Mouse (Mus musculus): ENCODE data around the gene Fiz1.

Gene Fiz1

GRCm38 (mm10) chr7:5051193-5052192 lies 37.0 kb upstream of the Fiz1 start, which contains the start of gene Zfp580:
TSS of gene Zfp580 (plus strand) at chr7:5051538.
- peak; percentile 54 for DNase-seq (ENCODE audit: low read depth, low spot score)
- no peaks in the 10 kb centered on the region for H3K27me3 ChIP-seq (ENCODE audit: control insufficient read depth, insufficient read depth, low read length, poor library complexity, severe bottlenecking)
- no peaks in the 10 kb centered on the region for H3K36me3 ChIP-seq (ENCODE audit: control insufficient read depth, insufficient read depth, low read length, poor library complexity, severe bottlenecking)

GRCm38 (mm10) chr7:5047313-5047712 lies 32.8 kb upstream of the Fiz1 start:
- Histone ChIP-seq H3K36me3 (ENCODE audit: control insufficient read depth, insufficient read depth, low read length, poor library complexity, severe bottlenecking) (no peaks in the 10 kb centered on the region), H3K27me3 (ENCODE audit: control insufficient read depth, insufficient read depth, low read length, poor library complexity, severe bottlenecking) (no peaks in the 10 kb centered on the region)
- peak; percentile 79 for DNase-seq (ENCODE audit: low read depth, low spot score)

- H3K27me3 ChIP-seq (ENCODE audit: control insufficient read depth, insufficient read depth, low read length, poor library complexity, severe bottlenecking) = no peaks in the 10 kb centered on the region
- peak; percentile 60 for DNase-seq (ENCODE audit: low read depth, low spot score)
These were observed 31.6 kb upstream of the Fiz1 start for GRCm38 (mm10) chr7:5046112-5046511.

GRCm38 (mm10) chr7:5044981-5045380 lies 30.5 kb upstream of the Fiz1 start:
- no peaks in the 10 kb centered on the region for H3K27me3 ChIP-seq (ENCODE audit: control insufficient read depth, insufficient read depth, low read length, poor library complexity, severe bottlenecking)
- DNase-seq (ENCODE audit: low read depth, low spot score) = no peak
- no peaks in the 10 kb centered on the region for H3K36me3 ChIP-seq (ENCODE audit: control insufficient read depth, insufficient read depth, low read length, poor library complexity, severe bottlenecking)

More at GRCm38 (mm10) chr7:5046112-5046511, 31.6 kb upstream of the Fiz1 start:
- no peaks in the 10 kb centered on the region for H3K36me3 ChIP-seq (ENCODE audit: control insufficient read depth, insufficient read depth, low read length, poor library complexity, severe bottlenecking)

- DNase-seq (ENCODE audit: low read depth, low spot score) = no peak
- no peaks in the 10 kb centered on the region for H3K27me3 ChIP-seq (ENCODE audit: control insufficient read depth, insufficient read depth, low read length, poor library complexity, severe bottlenecking)
- H3K36me3 ChIP-seq (ENCODE audit: control insufficient read depth, insufficient read depth, low read length, poor library complexity, severe bottlenecking) = no peaks in the 10 kb centered on the region
These were observed 24.4 kb upstream of the Fiz1 start for GRCm38 (mm10) chr7:5038940-5039339.

- H3K27me3 ChIP-seq (ENCODE audit: control insufficient read depth, insufficient read depth, low read length, poor library complexity, severe bottlenecking) = no peaks in the 10 kb centered on the region
- no peaks in the 10 kb centered on the region for H3K36me3 ChIP-seq (ENCODE audit: control insufficient read depth, insufficient read depth, low read length, poor library complexity, severe bottlenecking)
- DNase-seq (ENCODE audit: low read depth, low spot score) = peak; percentile 94
These were observed 23.7 kb upstream of the Fiz1 start, which contains the start of gene Zfp784 for GRCm38 (mm10) chr7:5038109-5038732. TSS of gene Zfp784 (minus strand) at chr7:5038446.

GRCm38 (mm10) chr7:5037467-5037866 lies 23.0 kb upstream of the Fiz1 start:
- Histone ChIP-seq H3K36me3 (ENCODE audit: control insufficient read depth, insufficient read depth, low read length, poor library complexity, severe bottlenecking) (peaks cover 2% of the 10 kb centered on the region), H3K27me3 (ENCODE audit: control insufficient read depth, insufficient read depth, low read length, poor library complexity, severe bottlenecking) (no peaks in the 10 kb centered on the region)
- no peak for DNase-seq (ENCODE audit: low read depth, low spot score)

GRCm38 (mm10) chr7:5037026-5037425 lies 22.5 kb upstream of the Fiz1 start:
- no peak for DNase-seq (ENCODE audit: low read depth, low spot score)
- Histone ChIP-seq H3K27me3 (ENCODE audit: control insufficient read depth, insufficient read depth, low read length, poor library complexity, severe bottlenecking) (no peaks in the 10 kb centered on the region), H3K36me3 (ENCODE audit: control insufficient read depth, insufficient read depth, low read length, poor library complexity, severe bottlenecking) (peaks cover 4% of the 10 kb centered on the region)

- no peak for DNase-seq (ENCODE audit: low read depth, low spot score)
- H3K27me3 ChIP-seq (ENCODE audit: control insufficient read depth, insufficient read depth, low read length, poor library complexity, severe bottlenecking) = no peaks in the 10 kb centered on the region
- H3K36me3 ChIP-seq (ENCODE audit: control insufficient read depth, insufficient read depth, low read length, poor library complexity, severe bottlenecking) = peaks cover 13% of the 10 kb centered on the region
These were observed 21.6 kb upstream of the Fiz1 start for GRCm38 (mm10) chr7:5036136-5036535.

GRCm38 (mm10) chr7:5035628-5036027 lies 21.1 kb upstream of the Fiz1 start:
- peaks cover 17% of the 10 kb centered on the region for H3K36me3 ChIP-seq (ENCODE audit: control insufficient read depth, insufficient read depth, low read length, poor library complexity, severe bottlenecking)
- no peak for DNase-seq (ENCODE audit: low read depth, low spot score)
- no peaks in the 10 kb centered on the region for H3K27me3 ChIP-seq (ENCODE audit: control insufficient read depth, insufficient read depth, low read length, poor library complexity, severe bottlenecking)

- DNase-seq (ENCODE audit: low read depth, low spot score) = no peak
- Histone ChIP-seq H3K27me3 (ENCODE audit: control insufficient read depth, insufficient read depth, low read length, poor library complexity, severe bottlenecking) (no peaks in the 10 kb centered on the region), H3K36me3 (ENCODE audit: control insufficient read depth, insufficient read depth, low read length, poor library complexity, severe bottlenecking) (peaks cover 32% of the 10 kb centered on the region)
These were observed 19.3 kb upstream of the Fiz1 start, which contains the start of gene 4632433K11Rik for GRCm38 (mm10) chr7:5033818-5034217. TSS of gene 4632433K11Rik (plus strand) at chr7:5034118.

GRCm38 (mm10) chr7:5031496-5031895 lies 17.0 kb upstream of the Fiz1 start:
- H3K27me3 ChIP-seq (ENCODE audit: control insufficient read depth, insufficient read depth, low read length, poor library complexity, severe bottlenecking) = no peaks in the 10 kb centered on the region
- H3K36me3 ChIP-seq (ENCODE audit: control insufficient read depth, insufficient read depth, low read length, poor library complexity, severe bottlenecking) = peaks cover 32% of the 10 kb centered on the region
- DNase-seq (ENCODE audit: low read depth, low spot score) = no peak

- no peaks in the 10 kb centered on the region for H3K27me3 ChIP-seq (ENCODE audit: control insufficient read depth, insufficient read depth, low read length, poor library complexity, severe bottlenecking)
- DNase-seq (ENCODE audit: low read depth, low spot score) = no peak
- H3K36me3 ChIP-seq (ENCODE audit: control insufficient read depth, insufficient read depth, low read length, poor library complexity, severe bottlenecking) = peaks cover 32% of the 10 kb centered on the region
These were observed 16.2 kb upstream of the Fiz1 start for GRCm38 (mm10) chr7:5030554-5031275.

- Histone ChIP-seq H3K36me3 (ENCODE audit: control insufficient read depth, insufficient read depth, low read length, poor library complexity, severe bottlenecking) (peaks cover 32% of the 10 kb centered on the region), H3K27me3 (ENCODE audit: control insufficient read depth, insufficient read depth, low read length, poor library complexity, severe bottlenecking) (no peaks in the 10 kb centered on the region)
- DNase-seq (ENCODE audit: low read depth, low spot score) = no peak
These were observed 15.4 kb upstream of the Fiz1 start for GRCm38 (mm10) chr7:5029946-5030345.
